Mouse (Mus musculus) frontal cortex, postnatal 25 days (tissue): ENCODE data around the gene Trim59.
A peak's percentile ranks its signal among the peaks of the same experiment; 100 is the strongest.
"Not testable (repeated sequence)": the region's sequence is repeated elsewhere in the genome, so short reads cannot be mapped to it uniquely, and the experiment has no call there.

Source experiments
- DNase-seq, 2 experiments: peaks; one replicate each; pipeline ENCODE4 v3.0.0; 2022; ENCODE audit warnings: low spot score in 2 of 2

Trim59 gene

DNA sequence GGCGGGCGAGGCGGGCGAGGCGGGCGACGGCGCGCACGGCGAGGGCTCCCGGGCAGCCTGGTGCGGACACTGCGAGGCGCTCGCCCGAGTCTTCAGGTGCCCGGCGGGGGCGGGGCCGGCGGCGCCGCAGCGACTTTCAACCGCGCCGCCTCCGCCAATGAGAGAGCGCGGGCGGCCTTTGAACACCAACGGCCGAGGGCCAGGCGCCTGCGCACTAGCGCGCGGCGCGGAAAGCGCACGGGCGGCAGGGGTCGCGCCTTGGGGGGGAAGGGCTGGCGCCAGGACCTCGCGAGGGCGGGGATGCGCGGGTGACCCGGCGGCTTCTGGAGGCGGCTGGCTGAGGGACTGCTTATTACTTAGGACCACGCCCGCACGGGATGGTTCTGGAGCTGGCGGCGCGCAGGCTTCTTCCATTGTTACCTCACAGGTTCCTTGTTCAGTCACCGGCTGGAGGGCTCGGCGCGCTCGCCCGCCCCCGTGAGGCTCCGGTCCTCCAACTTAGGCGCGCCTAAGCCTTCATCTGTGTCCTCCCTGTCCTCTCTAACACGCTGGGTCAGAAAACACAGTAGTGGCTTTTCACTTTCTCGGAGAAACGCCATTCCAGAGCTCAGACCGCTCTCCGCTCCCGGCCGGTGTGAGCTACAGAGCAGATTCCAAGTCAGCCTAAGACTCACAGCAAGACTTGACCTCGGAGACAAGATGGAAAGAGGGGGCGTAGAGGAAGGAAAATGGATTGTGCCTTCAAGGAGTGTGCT is at the start of gene Trim59:
TSS of gene Trim59 (minus strand) at position 111 of the 755 bp plus-strand sequence.
- DNase-seq = peak; percentile 70 to 74

DNA sequence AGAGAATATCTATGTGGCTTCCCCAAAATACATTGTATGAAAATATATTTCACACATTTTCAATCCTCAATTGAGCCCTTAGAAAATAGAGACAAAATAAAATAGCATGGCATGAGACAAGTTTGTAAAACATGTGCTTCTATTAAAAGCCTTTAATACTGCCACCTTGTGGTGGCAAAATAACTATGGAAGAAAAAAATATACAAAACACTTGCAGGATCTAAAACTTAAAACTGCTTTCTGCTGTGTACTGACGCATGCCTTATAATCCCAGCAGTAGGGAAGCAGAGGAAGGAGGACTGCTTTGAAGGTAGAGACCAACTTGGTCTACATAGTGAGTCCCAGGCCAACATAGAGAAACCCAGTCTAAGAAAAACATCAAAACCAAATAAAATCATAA is 19.4 kb upstream of the Trim59 start:
- DNase-seq = no peak

DNA sequence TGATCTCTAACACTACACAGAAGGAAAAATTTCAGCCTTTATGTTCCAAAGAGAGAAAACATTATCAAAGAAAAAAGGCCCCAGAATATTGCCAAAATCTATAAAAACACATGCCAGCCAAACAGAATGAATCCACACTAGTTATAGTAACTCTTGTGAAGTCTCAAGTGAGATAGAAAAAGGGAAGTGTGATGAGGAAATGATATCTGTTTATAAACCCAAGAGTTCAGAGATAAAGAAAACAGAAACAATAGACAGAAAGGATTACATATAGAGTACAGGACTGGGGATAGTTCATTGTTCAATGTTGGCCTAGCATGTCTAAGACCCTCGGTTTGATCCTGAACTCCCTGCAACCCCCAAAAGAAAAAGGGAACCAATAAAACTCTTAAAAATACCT is 18.2 kb upstream of the Trim59 start:
- no peak for DNase-seq

DNA sequence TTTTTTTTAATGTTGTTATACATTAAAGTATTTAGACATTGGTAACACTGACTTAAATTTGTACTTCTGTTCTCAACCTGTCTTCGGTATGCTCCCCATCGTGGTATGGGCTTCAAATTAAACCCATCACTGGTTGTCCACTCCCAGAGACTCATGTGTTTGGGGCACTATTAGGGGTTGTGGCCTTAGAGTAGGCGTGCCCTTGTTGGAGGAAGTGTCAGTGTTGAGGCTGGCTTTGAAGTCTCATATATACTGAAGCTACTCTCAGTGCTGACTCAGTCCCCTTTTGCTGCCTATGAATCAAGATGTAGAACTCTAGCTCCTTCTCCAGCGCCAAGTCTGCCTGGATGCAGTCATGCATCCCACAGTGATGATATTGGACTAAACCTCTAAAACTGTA is 16.1 kb upstream of the Trim59 start:
- DNase-seq = no peak

- no peak for DNase-seq
Observed at GRCm38 (mm10) chr3:69055871-69056270, 11.3 kb upstream of the Trim59 start.

DNA sequence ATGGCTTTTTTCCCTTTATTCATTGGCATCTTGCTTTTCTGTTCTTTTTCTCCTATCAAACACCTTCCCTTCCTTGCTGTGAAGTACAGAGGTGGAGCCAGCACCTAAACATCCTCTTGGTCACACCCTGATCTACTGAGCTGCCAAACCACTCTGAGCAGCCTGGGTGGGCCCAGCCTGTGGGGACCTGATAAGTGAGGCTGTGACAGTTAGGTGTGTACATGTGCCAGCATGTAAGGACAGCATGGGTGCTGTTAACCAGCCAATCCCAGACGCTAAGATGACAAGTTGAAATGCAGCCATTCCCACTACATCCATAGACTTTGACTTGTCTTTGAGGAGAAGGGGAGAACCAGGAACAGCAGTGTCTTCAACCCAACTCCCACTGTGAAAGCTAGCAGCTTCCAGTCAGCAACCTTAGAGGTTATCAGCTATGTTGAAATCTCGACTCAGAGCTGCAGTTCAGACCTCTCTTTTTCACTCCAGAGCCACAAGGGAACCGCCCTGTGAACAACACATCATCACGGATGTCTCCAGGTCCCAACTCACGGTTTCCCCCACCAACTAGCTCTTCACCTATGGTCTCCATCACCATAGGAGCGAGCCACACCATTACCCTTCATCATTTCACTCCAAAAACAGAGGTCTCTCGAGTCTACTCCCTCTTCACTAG is 10.3 kb upstream of the Trim59 start:
- no peak for DNase-seq

DNA sequence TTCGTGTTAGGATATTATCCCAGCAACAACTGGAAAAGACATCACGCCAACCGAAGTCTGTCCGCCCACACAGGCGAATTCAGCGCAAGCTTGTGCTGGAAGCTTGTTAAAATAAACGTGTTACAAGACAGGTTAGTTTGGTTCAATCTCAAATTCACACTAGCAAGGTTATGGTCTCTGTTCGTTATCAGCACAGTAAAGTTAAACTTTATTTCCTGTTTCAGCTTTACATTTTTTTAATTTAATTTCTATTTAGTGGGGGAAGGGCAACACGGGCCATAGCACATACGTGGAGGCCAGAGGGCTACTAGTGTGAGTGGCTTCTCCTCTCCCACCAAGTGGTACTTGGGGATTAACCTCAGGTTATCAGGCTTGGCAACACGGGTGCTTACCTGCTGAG is 7.3 kb upstream of the Trim59 start:
- no peak for DNase-seq

DNA sequence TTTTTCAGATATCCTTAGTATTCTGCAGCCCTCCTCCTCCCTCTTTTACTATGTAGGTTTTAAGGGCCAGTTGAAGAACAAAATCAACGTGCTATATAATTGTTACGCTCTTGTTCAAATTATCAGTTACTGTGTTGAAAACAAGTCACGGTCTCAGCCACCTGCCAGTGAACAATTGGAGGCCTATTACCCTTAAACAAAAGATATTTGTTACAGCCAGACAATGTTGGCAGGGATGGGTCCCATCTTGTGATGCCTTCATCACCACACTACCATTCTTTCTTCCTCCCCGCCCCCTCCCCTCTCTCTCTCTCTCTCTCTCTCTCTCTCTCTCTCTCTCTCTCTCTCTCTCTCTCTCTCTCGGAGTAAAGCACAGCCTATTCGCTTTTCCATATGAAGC is 4.5 kb upstream of the Trim59 start:
- DNase-seq = no peak

GRCm38 (mm10) chr3:69047684-69048083 is 3.1 kb upstream of the Trim59 start:
- no peak for DNase-seq

GRCm38 (mm10) chr3:69046509-69046908 is 2.0 kb upstream of the Trim59 start:
- no peak for DNase-seq

DNA sequence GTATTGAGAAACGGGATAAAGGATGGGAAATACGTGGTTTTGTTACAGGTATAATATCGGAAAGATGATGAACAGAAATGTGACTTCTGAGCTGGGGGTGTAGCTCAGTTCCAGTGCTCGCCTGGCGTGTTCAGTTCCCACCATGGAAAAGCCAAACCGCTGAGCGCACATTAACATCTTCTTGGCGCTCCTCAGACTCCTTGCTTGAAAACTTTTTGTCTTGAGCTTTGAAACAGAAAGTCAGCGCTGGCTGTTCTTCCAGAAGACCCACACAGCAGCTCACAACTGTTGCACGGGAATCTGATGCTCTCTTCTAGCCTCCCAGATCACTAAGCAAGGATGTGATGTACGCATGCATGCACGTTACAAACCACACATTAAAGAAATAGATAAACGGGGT is 1.2 kb upstream of the Trim59 start:
- DNase-seq = no peak

DNA sequence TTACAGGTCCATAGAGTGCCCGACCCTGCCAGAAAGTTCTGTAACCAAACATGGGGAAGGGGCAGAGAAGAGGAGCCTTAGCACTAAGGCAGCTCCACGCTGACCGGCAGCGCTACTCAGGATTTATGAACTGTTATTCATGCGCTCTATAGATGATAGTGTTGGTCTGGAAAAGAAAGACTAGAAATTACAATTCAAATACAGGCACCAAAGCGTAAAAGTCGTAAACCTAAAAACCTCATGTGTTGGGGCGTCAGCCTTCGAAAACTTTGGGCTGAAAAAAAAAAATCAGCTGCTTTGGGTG is 797 bp upstream of the Trim59 start:
- no peak for DNase-seq

DNA sequence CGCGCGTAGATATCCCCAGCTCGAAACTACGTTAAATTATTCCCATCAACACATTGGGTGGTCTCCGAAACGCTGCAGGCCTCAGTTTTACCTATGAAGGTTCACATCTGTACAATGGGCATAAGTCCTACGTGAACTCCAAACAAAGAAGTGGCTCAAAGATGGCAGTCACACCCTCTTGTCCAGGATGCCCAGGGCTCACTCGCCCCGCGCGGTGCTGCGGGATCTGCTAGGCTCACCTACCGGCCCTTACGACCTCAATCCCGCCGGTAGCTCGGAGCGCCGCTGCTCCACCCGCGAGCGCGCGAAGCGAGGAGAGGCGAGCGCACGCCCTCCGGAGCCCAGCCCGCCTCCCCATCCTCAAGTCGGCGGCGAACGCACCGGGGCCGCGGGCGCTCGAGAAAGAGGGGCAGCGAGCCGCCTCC is 376 bp downstream of the Trim59 start:
- DNase-seq = peak; percentile 16 to 28

DNA sequence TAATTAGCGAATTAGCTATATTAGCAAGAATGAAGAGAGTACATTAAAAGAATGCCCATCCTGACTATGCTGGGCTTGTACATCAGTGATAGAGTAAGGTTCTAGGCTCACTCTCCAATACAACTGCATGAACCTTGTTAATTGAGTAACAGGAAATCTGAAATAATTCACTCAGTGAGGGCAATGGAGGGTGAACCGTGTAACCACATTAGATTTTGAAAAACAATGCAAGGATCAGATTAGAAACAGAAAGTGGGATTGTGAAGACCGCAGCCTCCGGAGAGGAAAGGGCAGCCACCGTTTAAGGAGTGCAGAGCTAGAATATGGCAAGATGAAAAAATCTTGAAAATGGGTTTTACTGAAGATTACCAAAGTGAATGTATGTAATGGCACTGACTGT is 3.3 kb downstream of the Trim59 start:
- no peak for DNase-seq

GRCm38 (mm10) chr3:69040105-69040504 is 4.5 kb downstream of the Trim59 start:
- no peak for DNase-seq

GRCm38 (mm10) chr3:69026133-69026783 is 18.3 kb downstream of the Trim59 start:
- no peak for DNase-seq

- no peak for DNase-seq
Observed at GRCm38 (mm10) chr3:69020764-69021163, 23.8 kb downstream of the Trim59 start.

DNA sequence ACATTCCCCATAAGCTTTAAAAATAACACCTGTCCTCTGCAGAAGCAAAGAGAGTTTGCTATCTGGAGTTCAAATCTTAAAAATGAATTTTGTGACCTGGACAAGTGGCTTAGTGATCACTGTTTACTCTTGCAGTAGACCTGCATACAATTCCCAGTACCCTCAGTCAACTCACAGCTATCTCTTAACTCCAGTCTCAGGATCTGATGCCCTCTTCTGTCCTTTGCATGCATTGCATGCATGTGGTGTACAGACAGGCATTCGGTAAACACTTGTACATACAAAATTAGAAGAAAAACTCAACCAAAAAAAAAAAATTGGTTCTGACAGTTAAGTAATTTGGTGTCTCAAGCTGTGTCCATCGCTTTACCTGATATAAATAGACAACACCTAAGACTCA is 24.3 kb downstream of the Trim59 start:
- DNase-seq = no peak

DNA sequence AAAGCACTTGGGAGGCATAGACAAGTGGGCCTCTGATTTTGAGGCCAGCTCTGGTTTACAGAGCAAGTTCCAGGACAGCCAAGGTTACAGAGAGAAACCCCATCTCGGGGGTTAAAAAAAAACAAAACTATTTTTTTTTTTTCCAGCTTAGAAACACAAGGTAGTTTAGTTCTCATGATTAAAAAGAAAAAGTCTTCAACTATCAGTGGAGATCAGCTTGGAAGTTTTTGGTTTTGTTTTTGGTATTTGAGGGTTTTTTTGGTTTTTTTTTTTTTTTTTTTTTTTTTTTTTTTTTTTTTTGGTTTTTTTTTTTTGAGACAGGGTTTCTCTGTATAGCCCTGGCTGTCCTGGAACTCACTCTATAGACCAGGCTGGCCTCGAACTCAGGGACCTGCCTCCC is 25.9 kb downstream of the Trim59 start:
- not testable (repeated sequence) for DNase-seq

GRCm38 (mm10) chr3:69017181-69017580 is 27.4 kb downstream of the Trim59 start:
- no peak for DNase-seq

DNA sequence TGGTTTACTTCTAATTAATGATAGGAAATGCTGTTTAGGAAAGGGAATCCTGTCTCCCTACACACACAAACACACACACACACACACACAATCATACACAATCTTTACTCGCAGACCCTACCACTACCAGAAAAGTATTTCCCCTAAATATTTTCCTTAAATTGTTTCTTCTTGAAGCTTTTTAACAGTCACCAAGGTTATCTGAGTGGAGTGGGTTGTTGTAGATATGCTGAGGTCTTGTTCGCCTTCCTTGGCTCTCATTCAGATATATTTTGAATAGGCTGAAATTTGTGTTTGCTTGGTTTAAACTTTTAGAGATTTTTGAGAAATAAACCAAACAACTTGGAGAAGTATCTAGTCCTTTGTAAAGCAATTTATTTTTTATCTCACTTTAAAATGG is 35.7 kb downstream of the Trim59 start:
- no peak for DNase-seq

- no peak for DNase-seq
Observed at GRCm38 (mm10) chr3:69006246-69006760, 38.3 kb downstream of the Trim59 start.
